In genomic region chr2:112612628-112613027, GRCm38 (mm10) we compare ENCODE assay signal across 13 mouse cellular contexts.
DNase-seq lines count a peak whose midpoint lies in the region; ATAC-seq lines count a peak whose summit lies in the region.
"Had no signal": no experiment of that assay in that cellular context is flagged by ENCODE, and none has a peak within 500 bp of the region (broad histone marks: within the 10 kb centered on the region; RNA-seq: fewer than 3 reads in every experiment).

No protein-coding gene starts in this region.

- intact Hi-C loops in left cerebral cortex, postnatal 25 days (cut with DNase I), result loop anchor here (5.0 kb wide), 1 partner anchor 110 kb away; no protein-coding TSS in a partner anchor

- no peaks in the 10 kb centered on the region for H3K9me3 ChIP-seq in kidney, embryonic 15.5 days (replicated peaks)

- H3K9ac ChIP-seq in kidney, embryonic 15.5 days, result no peak overlapping the region

- no peak overlapping the region for H3K4me2 ChIP-seq in kidney, embryonic 15.5 days

- DNase-seq in kidney, adult 9 months, result peak; percentile 17
- DNase-seq in 3T3-L1 (ENCODE audit: low read depth, low spot score), result peak; percentile 38
- peak; percentile 28 for DNase-seq in A20 (ENCODE audit: low read depth, low spot score)
- DNase-seq in ZHBTc4 (ENCODE audit: low read depth, low spot score), result peak; percentile 52
- DNase-seq in cerebellum, adult 8-10 months, result no peak
- no peak for DNase-seq in left cerebral cortex, postnatal 25 days (ENCODE audit: low spot score in 2 of 2)
- DNase-seq: cerebellum, adult 2 months; gastrocnemius, postnatal 14 days; left cerebral cortex, postnatal 4 days; right cerebral cortex, postnatal 25 days had no signal

- peaks cover 6% of the 10 kb centered on the region for H3K4me1 ChIP-seq in kidney, embryonic 15.5 days

- ATAC-seq in kidney, embryonic 15.5 days (replicated peaks; ENCODE audit: low FRiP score), result no peak
- ATAC-seq: forebrain, embryonic 14.5 days had no signal

- WGBS in kidney, embryonic 15.5 days, result 84% methylated on average over 3 of the region's 3 CpGs

- H3K36me3 ChIP-seq in kidney, embryonic 15.5 days, result no peaks in the 10 kb centered on the region

- no peak overlapping the region for H3K4me3 ChIP-seq in kidney, embryonic 15.5 days (replicated peaks)

- H3K27ac ChIP-seq in kidney, embryonic 15.5 days, result no peak overlapping the region
- H3K27ac ChIP-seq: macrophage had no signal

- no peaks in the 10 kb centered on the region for H3K27me3 ChIP-seq in kidney, embryonic 15.5 days

Comparison
In these comparisons a context has a peak if more than half of its experiments do, and no peak if none do; other contexts are left out.
1. DNase-seq: peak in kidney, adult 9 months (single experiment), 3T3-L1 (single experiment), A20 (single experiment) and ZHBTc4 (single experiment); none in cerebellum, adult 8-10 months (single experiment) and left cerebral cortex, postnatal 25 days (0 of 2).